Mouse (Mus musculus) naive thymus-derived CD4-positive, alpha-beta T cell, adult 2 months (primary cell): Measurements from ENCODE around the gene Usp12.
"Not testable (repeated sequence)": the region's sequence is repeated elsewhere in the genome, so short reads cannot be mapped to it uniquely, and the experiment has no call there.

Experiments
- DNase-seq: peaks from one replicate; pipeline ENCODE4 v3.0.0-alpha.2; 2011; ENCODE audit warnings: low read depth

Gene Usp12

DNA sequence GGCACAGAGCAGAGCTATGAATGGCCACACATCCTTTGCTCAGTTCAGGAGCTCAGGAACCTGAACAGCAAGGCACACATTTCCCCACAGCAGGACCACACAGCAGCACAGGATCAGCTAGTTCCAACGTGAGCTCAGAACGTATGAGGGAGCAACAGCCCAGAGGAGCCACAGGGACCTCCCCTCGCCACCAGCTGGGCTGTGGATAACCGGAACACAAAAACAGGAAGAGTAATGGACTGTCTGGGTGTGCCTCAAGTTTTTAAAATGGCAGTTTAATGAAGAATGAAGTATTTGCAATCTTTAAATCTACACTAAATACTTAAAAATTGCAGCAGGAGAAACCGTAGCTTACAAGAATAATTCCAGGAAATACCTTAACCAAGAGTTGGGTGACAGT, 44.9 kb downstream of the Usp12 start:
- DNase-seq: no peak

DNA sequence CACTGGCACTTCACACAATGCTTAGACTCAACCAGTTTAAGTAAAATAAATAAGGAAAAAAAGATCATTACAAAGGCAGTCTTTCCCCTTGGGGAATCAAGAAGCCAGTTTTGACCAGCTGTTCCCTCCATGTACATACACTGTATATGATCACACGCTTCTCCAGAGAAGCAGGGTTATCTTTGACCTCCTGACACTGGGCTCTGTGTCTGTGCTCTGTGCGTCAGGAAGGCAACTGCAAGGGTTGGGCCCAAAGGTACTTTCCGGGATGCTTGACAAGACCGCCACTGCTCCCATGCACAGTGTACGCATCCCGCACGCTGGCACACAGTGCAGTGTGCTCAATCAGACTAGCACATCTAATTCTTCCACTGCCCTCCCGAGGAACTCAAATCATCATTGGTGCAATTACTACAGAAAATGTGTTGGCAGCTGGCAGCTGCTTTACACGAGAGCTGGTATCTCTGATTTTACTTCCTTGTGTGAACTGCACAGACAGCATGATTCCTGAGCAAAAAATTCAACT, 57.8 kb downstream of the Usp12 start:
- DNase-seq: no peak

DNA sequence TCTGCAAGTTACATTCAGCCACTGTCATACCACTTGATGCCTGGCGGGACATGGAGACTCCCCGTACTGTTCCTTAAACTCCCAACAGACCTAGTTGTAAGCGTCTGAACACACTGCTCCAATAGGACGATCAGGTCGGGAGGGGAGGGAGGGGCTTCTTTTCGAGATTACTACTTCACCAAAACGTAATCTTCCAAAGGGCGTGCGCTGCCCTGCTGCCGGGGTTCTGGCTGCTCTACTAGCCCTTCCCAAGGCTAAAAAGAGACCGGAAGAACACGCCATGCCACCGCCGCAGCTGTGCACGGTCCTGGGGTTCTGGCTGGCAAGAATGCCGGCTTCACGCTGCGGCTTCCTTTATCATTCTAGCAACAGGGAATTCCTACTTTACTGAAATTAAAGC, 58.5 kb downstream of the Usp12 start:
- DNase-seq: no peak

DNA sequence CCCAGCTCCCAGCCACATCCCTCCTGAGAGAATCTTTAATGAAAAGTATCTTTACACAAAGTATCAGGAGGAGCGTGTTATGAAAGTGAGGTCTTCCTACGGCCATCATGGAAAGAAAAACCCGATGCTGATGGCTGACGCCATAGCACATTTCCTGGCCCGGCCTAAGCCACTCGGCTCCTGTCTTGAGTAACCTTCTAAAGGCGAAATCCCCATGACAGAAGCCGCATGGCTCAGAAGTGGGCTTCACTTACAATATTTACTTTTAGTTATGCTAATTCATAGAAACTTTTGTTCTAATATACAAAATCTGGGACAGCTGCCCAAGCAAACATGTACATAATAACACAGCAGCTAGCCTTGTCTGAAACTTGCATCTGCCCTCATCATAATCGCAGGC, 59.8 kb downstream of the Usp12 start:
- not testable (repeated sequence) for DNase-seq

DNA sequence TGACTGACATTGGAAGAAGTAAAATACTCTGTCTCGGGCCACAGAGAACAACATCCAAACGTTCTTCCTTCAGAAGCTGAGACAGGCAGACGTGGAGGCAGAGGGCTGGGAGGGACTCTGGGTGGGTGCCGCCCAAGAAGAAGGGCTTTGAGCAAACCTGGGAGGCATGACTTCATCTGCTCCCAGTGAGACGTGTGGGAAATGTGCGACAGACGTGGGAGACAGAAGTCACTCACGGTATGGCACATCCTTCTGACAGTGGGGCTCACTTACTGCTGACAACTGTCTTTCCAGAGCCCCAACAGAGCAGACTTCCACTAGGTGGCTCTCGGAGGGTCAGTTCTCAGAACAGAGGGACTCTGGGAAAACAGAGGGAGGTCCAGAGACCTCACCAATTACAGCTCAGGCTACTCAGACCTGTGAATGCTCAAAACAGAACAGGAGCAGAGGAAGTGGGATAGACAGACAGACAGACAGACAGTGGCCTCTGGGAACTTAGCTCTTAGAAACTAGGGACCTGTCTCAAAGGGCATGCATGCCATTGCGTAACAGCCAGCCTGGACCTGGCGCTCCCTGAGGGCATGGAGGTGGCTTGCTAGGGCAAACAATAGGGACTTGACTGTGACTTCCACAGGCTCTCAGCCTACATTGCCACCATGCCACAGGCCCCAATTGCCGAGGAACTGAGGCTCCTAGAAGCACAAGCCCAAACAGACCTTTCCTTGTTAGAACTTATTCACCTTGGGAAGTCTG, 60.7 kb downstream of the Usp12 start:
- DNase-seq: no peak

DNA sequence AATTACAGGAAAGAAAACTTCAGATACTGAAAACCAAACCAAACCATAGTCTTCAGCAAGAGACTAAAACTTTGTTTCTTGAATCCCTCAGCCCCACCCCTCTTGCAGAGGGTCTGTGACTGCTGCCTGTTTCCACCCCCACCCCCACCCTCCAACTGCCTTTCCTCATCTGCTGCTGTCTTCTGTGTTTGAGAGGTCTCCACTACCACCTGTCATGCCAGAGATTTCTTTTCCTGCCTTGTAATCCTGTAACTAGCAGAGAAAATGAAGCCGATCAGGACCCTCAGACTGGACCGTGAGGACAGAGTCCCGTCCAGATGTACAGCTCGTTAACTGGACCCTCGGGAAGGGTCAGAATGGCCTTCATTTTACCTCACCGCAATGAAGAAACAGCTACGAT, 61.4 kb downstream of the Usp12 start:
- no peak for DNase-seq

DNA sequence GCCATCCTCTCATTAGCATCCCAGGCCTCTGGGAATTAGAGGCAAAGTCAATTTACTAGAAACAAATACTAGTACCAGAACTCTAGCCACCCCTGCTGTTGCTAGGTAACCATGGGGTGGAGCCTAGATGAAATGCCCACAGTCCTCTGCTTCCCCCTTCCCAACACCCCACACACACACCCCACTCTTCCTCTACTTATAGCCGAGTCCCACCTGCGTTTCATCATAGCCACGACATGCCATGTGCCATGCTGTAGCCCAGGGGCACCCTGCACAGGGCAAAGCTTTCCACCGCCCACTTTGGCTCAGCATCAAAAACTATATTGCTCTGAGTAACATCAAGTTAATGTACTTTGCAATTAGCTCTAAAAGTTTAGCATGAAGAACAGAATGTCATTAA, 67.8 kb downstream of the Usp12 start:
- no peak for DNase-seq

DNA sequence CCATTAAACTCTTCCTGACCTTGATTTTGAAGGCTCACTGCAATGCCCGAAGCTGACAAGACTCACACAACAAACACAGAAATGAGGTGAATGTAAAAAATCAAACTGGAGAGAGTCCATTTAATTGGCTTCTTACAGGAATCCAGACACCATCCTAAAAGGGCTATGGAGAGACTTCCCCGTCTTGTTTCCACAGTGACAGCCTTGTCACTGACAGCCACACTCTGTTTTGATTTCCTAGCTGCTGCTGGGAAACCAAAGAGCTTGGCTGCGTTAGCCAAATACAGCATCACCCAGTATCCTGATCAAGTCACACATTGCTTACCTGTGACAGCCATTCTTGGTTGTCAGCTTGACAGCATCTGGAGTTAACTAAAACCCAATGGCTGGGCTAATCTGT, 69.8 kb downstream of the Usp12 start:
- no peak for DNase-seq

DNA sequence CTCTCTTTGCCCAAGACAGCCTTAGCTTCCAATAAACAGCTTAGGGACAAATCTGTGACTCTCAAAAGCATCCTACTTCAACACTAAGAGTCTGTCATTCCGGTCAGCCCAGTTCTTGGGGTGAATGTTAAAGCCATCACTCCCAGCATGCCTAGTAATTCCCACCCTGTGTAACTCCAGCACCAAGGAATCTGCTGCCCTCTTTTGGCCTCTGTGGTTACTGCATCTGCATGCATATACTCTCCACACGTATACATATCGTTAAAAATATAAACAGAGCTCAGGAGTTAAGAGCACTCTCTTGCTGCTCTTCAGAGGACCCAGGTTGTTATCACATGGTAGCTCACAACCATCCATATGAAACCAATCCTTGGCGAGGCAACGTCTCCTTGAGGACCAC, 71.4 kb downstream of the Usp12 start:
- DNase-seq: no peak

DNA sequence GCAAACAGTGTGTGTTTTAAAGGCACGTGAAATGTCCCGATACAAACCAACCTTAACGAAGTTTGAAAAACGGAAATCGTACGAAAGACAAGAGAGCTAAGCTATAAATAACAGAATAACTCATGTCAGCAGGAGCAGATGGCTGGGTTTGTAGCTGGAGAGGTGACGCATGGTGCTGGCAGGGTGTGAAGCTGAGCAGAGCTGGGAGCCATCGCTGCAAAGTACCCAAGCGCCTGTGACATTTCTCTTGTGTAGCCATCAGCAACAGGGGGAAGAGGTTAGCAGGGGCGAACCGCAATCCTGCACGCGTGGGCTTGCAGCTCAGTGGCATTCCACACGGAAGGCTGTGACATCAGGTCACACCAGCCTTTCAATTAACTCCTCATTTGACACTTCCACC, 72.6 kb downstream of the Usp12 start:
- DNase-seq: no peak

DNA sequence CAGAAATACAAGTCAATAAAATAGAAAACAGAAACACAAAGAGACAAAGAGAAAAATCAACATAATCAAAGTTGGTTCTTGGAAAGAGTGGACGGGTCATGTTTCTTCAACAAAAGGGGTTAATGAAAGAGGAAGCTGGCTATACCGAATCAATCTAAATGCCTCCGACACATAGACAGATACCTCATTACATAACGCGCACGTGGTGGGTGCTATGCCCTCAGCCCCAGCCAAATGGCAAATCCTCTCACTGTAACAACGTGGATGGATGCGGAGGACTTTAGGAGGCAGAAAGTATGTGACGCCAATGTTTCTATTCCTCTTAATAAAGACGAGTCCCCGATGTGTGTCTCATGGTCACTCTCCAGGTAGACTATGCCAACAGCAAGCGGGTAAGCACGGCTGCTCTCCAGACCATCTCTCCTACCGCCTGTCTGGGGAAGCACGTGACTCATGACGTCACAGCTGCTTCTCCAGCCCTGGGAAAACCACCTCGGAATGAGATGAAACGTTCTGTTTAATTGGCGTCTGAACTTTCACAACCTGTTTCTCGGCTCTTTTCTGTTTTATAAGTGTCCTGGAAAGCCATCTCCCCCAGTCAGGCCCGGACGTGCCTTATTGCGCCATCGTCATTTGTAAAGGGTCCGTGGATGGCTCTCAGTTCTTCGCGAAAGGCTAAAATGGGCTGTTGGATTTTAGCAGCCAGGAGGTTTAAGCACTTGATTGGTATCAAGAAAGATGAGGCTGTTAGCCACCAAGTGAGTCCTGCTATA, 75.0 kb downstream of the Usp12 start:
- no peak for DNase-seq

DNA sequence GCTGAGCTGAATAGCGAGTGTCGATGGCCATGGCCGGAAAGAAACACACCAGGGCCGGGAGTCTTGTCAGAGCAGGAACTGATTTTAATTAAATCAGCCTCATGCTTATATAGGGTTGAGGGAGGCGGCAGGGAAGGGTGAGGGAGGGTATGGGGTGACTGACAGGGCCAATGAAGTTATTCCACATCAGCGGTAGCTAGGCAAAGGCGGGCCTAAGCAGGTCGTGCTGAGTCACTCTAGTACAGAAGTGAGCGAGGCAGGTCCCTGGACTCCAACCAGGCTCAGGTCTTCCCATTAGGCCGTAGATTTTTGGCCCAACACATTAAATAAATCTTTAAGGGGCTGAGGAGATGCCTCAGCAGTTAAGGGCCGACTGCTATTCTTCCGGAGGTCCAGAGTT, 81.0 kb downstream of the Usp12 start:
- no peak for DNase-seq

DNA sequence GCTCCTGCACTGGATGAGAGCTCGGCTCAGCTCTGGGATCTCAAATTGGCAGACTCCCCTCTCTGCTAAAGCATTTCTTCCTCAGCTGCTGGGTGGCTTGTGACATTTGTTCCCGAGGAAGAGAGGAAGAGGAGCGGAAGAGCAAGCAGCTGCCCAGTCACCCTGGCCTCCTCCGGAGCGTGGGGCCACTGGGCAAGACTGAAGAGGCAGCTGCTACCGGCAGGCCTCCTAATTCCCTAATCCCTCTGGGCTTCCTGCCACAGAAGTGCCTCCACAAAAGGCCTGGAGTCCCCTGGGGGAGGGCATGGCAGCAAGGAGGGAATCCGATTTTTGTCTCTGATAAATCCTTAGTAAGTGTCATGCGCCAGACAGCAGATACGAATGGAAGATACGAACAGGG, 81.7 kb downstream of the Usp12 start:
- DNase-seq: no peak

DNA sequence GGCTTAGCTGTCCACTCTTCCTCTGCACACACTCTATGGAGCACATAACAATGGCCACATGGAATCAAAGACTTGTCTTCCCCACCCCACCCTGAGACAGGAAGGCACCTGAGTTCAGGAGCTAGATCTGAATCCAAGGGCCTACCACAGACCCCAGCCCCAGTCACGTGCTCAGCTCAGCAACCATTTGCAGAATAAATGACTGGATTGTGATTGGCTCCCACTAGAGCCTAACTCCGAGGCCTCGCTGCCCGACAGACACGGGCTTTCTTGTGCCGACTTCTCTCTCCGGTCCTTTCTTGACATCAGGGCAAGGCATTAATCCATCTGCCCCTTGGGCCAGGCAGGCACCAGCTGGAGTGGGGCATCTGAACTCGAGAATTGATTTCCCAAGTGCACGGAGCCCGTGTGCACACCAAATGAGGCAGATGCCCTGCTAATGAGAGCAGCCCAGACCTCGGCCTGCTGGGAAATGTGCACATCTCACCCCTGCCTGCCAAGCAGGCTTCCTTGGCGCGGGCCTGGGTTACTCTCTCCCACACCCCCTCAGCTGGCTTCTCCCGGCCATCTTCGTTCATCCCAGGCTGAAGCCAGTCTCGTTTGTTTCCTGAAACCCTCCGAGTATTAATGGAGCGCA, 82.4 kb downstream of the Usp12 start:
- DNase-seq: no peak

DNA sequence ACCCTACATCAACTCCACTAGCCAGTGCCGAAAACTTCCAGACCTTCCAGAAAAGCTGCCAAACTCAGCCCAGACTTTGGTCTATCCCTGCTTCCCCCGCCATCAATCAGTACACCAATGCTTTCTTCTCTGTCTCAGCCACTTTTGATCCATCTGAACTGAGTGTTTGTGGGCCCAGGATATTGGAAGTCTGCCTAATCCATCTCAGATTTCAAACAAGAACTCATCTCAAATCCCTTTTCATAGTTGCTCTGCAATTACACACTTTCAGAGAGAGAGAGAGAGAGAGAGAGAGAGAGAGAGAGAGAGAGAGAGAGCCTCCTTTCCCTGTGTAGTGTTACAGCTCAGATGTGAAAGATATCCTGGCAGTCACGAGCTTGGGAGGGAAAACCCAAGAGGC, 85.4 kb downstream of the Usp12 start:
- DNase-seq: no peak

DNA sequence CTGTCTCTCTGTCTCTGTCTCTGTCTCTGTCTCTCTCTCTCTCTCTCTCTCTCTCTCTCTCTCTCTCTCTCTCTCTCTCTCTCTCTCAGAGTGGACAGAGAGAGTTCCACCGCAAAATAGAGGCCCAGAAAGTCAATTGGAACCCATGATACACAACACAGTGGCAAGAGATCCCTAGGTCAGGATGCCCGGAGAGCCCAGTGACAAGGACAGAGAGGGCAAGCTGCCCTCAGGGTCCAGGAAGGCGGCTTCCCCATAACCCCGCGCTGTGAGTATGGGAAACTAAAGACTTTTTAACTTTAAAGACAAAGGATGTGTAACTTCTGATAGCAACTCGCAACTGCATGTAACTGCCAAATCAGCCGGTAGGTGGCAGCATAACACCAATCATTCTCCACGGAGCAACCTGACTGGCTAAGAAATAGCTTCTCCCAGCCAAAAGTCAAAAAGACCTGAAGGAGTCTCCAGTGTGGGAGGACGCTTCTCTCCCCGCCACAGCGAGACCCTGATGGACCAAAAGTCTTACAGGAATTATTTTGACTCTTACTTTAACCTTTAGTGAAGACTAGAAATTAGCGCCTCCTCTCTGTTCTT, 88.9 kb downstream of the Usp12 start:
- DNase-seq: peak; percentile 92

DNA sequence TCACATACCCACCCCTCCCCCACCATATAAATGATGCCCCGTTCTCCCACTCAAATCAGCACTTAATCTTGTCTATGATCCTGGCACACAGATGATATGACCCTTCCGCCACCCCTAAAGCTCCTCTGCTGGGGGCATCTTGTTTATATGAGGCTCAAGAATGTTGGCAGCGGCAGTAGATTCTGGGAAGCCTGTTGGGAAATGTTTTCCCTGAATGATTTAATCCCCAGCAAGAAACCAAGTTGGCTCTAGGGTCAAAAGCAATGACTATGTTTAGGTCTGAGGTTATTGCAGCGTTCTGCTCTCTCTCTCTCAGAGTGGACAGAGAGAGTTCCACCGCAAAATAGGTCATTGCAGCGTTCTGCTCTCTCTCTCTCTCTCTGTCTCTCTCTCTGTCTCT, 89.4 kb downstream of the Usp12 start:
- no peak for DNase-seq

DNA sequence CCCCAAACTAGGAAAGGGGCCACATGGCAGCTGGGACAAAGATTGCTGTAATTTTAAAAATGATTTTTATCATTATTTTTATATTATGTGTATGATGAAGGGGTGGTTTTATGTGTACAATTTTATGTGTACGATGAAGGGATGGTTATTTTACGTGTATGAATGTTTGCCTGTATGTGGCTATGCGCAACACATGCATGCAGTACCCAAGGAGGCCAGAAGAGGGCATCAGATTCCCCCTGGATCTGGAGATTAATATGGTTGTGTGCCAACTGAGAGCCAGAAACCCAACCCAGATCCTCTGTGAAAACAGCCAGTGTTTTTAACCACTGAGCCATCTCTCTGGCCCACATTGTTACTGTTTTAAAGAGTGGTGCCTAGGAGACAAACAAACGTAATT, 90.6 kb downstream of the Usp12 start:
- DNase-seq: peak; percentile 18

DNA sequence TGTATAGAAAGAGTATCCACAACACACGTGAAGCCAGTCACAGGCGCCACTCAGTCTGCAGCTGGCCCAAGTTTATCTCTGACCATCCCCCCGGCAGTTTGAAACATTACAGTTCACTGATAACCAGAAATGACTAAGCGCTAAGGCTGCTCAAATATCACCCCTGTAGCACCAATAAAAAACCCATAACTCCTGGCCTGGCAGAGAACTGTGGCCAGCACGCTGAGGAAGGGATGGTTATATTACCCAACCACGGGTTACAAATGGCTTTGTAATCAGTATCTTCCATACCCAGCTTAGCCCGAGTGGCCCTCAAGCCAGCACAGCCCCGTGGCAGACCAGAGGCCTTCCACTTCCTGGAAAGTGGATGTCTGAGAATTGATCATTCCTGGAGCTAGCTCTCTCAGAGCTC, 91.1 kb downstream of the Usp12 start:
- no peak for DNase-seq

DNA sequence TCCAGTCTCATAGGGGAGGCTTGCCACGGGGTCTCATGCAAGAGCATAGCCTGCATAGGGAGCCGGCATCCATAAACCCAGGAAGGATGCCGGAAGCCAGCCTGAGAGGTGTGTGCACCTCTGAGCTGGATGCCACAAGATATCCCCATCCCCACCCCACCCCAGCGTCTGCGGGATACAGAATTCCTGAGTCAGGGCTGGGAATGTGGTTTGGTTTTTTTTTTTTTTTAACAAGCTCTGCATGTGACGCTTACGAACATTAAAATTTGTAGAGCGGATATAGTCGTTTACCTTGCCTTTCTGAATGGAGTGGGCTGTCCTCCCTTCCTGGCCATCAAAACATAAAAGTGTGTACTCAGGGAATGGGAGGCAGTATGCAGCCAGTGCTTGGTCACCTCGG, 94.7 kb downstream of the Usp12 start:
- DNase-seq: no peak

DNA sequence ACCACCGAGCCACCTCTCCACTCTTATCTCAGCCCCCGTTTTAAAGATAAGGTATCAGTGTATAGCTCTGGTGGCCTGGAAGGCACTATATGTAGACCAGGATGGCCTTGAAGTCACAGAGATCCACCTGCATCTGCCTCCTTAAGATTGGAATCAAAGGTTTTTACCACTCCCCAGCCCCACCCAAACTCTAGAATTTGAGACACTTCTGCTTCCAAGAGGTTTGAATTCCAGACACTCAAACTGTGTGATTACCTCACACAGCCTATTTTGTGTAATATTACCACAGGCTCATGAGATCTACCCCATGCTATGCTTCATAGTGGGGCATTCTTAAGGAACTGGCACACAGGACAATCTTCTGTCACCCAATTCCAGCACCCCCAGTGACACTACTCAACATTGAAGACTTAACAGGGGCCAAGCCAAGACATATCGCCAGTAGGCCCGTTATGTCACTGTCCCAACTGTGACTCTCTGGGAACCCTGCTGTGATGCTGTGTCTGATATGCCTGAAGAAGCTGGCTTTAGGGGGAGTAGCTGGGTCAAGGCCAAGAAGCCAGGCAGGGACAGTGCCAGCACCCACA, 95.3 kb downstream of the Usp12 start:
- DNase-seq: no peak

DNA sequence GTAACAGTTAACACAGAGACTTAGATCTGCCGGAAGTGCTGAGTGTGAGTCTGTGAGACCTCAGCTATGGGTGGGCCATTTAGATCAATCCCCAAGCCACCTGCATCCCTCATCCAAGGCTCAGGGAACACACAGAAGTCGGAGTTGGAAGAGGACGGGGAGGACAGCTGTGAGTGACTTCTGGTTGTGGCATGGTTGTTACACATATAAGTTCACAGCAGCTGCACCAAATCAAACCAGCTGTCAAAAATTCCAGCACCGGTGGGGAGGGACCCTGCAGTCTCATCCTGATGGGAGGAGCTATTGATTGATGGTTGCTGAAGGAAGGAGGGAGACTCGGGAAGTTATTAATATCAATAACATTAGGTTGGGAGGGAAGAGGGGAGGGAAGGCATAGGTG, 99.3 kb downstream of the Usp12 start:
- DNase-seq: no peak
